Mouse (Mus musculus): ENCODE data around the gene Slc28a3. TPM values are rescaled to one million over a fixed set of nuclear protein-coding genes. Genes with fewer than 3 reads are reported as not detected.

Gene Slc28a3
- polyA plus RNA-seq, 1 experiment: 11.8 TPM

- DNase-seq (ENCODE audit: low read depth): no peak
Observed at GRCm38 (mm10) chr13:58523011-58523760, 87.5 kb downstream of the Slc28a3 start.

GRCm38 (mm10) chr13:58521331-58522030, 89.2 kb downstream of the Slc28a3 start:
- no peak for DNase-seq (ENCODE audit: low read depth)

- DNase-seq (ENCODE audit: low read depth): no peak
Observed at GRCm38 (mm10) chr13:58520580-58521330, 89.9 kb downstream of the Slc28a3 start.

GRCm38 (mm10) chr13:58520028-58520427, 90.6 kb downstream of the Slc28a3 start:
- no peak for DNase-seq (ENCODE audit: low read depth)

GRCm38 (mm10) chr13:58516277-58516676, 94.4 kb downstream of the Slc28a3 start:
- no peak for DNase-seq (ENCODE audit: low read depth)

- no peak for DNase-seq (ENCODE audit: low read depth)
Observed at GRCm38 (mm10) chr13:58515635-58516034, 95.0 kb downstream of the Slc28a3 start.

GRCm38 (mm10) chr13:58514147-58514727, 96.4 kb downstream of the Slc28a3 start:
- no peak for DNase-seq (ENCODE audit: low read depth)

DNA sequence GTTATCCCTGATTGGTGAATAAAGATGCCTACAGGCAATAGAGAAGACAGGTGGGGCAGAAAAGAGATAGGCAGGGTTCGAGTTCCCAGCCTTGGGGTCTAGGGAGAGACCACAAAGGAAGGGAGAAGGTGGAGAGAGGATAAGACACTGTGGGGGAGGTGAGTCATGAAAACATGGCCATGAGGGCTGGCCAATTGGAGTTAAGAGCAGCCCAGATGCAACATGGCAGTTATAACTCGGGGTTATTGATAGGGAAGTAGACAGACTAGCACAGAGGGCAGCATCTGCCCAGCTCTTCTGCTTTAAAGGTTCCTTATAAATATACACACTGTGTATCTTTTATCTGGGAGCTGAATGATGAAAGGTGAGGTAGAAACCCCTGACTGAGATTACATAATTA, 98.8 kb downstream of the Slc28a3 start:
- DNase-seq (ENCODE audit: low read depth): no peak

- no peak for DNase-seq (ENCODE audit: low read depth)
Observed at GRCm38 (mm10) chr13:58511248-58511647, 99.4 kb downstream of the Slc28a3 start.

- no peak for DNase-seq (ENCODE audit: low read depth)
Observed at GRCm38 (mm10) chr13:58509241-58509640, 101.4 kb downstream of the Slc28a3 start.

- DNase-seq (ENCODE audit: low read depth): no peak
Observed at GRCm38 (mm10) chr13:58503610-58504009, 107.1 kb downstream of the Slc28a3 start.

DNA sequence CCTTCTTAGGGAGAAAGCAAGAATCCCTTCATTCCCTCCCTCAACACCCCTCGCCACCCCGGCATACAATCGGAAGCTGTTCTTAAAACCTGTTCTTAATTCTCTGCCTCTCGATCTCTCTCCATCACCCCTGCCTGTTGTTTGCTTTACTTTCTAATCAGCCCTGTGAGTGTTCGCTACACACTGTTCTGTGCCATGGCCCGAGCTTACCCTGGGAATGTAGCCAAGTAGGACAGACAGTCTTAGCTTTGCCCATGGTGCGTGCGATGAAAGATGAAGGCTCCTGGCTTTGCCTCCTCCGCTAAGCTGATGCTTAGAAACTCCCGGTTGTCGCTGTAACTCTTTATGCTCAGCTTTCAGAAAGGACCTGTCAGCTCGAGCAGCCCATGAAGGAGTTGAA, 112.9 kb downstream of the Slc28a3 start:
- no peak for DNase-seq (ENCODE audit: low read depth)

Other genes with a start within 250 kb of the Slc28a3 start
- gene 2210016F16Rik, start 225.7 kb downstream of the Slc28a3 start, polyA plus RNA-seq (2012; rRNA removed): 30.9 and 32.5 TPM in 2 replicates
- gene Rmi1, start 208.6 kb downstream of the Slc28a3 start, polyA plus RNA-seq (2012; rRNA removed): 9.1 and 10.3 TPM in 2 replicates
- 233 and 272 TPM in 2 replicates for gene Hnrnpk, start 207.5 kb downstream of the Slc28a3 start, polyA plus RNA-seq (2012; rRNA removed)
- gene Ntrk2, start 195.7 kb upstream of the Slc28a3 start, polyA plus RNA-seq (2012; rRNA removed): 53.6 and 65.9 TPM in 2 replicates